Mouse (Mus musculus): ENCODE measurements at regions not wholly inside any gene's neighbourhood (a gene's known extent, or its start where the extent isn't known, plus 50 kb on each side); places are given as distances from the start of the nearest gene placed in this dataset.
"Not testable (repeated sequence)": the region's sequence is repeated elsewhere in the genome, so short reads cannot be mapped to it uniquely, and the experiment has no call there.

GRCm38 (mm10) chr11:29069586-29069985 is 61.0 kb upstream of the Pnpt1 start:
- not testable (repeated sequence) for H3K27ac ChIP-seq (ENCODE audit: low read depth, low read length); H3K4me3 ChIP-seq (ENCODE audit: low read length); H3K4me2 ChIP-seq (replicated peaks; ENCODE audit: low read depth, low read length); H3K9me3 ChIP-seq (ENCODE audit: control insufficient read depth, low read length); H3K9ac ChIP-seq (ENCODE audit: low read depth, low read length); H3K4me1 ChIP-seq (ENCODE audit: control insufficient read depth, insufficient read depth, low read length); ATAC-seq (ENCODE audit: low FRiP score, low TSS enrichment); H3K36me3 ChIP-seq (ENCODE audit: control insufficient read depth, insufficient read depth, low read length); H3K27me3 ChIP-seq (ENCODE audit: control insufficient read depth, insufficient read depth, low read length)
- 87% methylated on average over 22 of the region's 22 CpGs for WGBS

- H3K4me3 ChIP-seq (ENCODE audit: low read length): no peak overlapping the region
- no peak overlapping the region for H3K4me2 ChIP-seq (replicated peaks; ENCODE audit: low read depth, low read length)
- no peak overlapping the region for H3K27ac ChIP-seq (ENCODE audit: low read depth, low read length)
- 57% methylated on average over 3 of the region's 3 CpGs for WGBS
- ATAC-seq (ENCODE audit: low FRiP score, low TSS enrichment): no peak
- no peak overlapping the region for H3K9ac ChIP-seq (ENCODE audit: low read depth, low read length)
- H3K36me3 ChIP-seq (ENCODE audit: control insufficient read depth, insufficient read depth, low read length): no peaks in the 10 kb centered on the region
- H3K9me3 ChIP-seq (ENCODE audit: control insufficient read depth, low read length): no peaks in the 10 kb centered on the region
- H3K4me1 ChIP-seq (ENCODE audit: control insufficient read depth, insufficient read depth, low read length): no peaks in the 10 kb centered on the region
- no peaks in the 10 kb centered on the region for H3K27me3 ChIP-seq (ENCODE audit: control insufficient read depth, insufficient read depth, low read length)
Observed at GRCm38 (mm10) chr11:29072231-29072630, 58.3 kb upstream of the Pnpt1 start.

Measured in kidney, embryonic 14.5 days (tissue).